Mouse (Mus musculus) mouse embryonic stem cell (cell line): Measurements from ENCODE around the gene Eif1.
"Not testable (repeated sequence)": the region's sequence is repeated elsewhere in the genome, so short reads cannot be mapped to it uniquely, and the experiment has no call there.

Experiments used
- in situ Hi-C, 2 experiments: fragments of 300-500 bp; cut with MboI; formaldehyde crosslinking; loops; 1 replicate in 1 of 2; 3 replicates in 1 of 2; pipeline ENCODE4 v1.14.3; 2019 to 2020; ENCODE audit warnings: low sequenced_read_pairs in 2 of 2, low pct_unique_long_range_greater_than_20kb in 1 of 2, mixed read lengths in 1 of 2; ENCODE audit not compliant: unreplicated experiment in 1 of 2

Eif1 gene

GRCm38 (mm10) chr11:100301292-100301691, 18.4 kb upstream of the Eif1 start:
- in situ Hi-C loops, result no loop called here

GRCm38 (mm10) chr11:100307900-100308299, 11.8 kb upstream of the Eif1 start:
- in situ Hi-C loops, result no loop called here

DNA sequence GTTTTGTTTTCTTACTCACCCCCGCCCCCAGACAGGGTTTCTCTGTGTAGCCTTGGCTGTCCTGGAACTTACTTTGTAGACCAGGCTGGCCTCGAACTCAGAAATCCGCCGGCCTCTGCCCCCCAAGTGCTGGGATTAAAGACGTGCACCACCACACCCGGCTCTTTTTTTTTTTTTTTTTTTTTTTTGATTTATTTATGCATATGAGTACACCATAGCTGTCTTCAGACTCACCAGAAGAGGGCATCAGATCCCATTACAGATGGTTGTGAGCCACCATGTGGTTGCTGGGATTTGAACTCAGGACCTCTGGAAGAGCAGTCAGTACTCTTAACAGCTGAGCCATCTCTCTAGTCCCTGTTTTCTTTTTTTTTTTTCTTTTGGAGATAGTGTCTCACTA, 11.0 kb upstream of the Eif1 start:
- in situ Hi-C loops, result not testable (repeated sequence)

DNA sequence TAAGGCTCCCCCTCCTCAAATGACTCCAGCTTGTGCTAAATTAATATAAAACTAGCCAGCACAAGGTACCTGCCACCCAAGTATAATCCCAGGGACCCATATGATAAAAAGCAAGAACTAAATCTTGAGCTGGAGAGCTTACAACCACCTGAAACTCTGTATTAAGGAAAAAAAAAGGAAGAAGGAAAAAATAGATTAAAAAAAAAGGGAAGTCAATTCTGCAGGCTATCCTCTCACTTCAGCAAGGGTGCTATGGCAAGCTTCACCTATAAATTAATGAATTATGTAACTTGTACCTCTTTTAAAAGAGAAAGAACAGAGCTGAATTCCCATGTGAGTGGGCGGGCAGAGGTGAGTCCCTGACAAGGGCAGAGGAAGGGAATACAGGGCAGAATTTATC, 8.0 kb upstream of the Eif1 start:
- in situ Hi-C loops, result no loop called here

DNA sequence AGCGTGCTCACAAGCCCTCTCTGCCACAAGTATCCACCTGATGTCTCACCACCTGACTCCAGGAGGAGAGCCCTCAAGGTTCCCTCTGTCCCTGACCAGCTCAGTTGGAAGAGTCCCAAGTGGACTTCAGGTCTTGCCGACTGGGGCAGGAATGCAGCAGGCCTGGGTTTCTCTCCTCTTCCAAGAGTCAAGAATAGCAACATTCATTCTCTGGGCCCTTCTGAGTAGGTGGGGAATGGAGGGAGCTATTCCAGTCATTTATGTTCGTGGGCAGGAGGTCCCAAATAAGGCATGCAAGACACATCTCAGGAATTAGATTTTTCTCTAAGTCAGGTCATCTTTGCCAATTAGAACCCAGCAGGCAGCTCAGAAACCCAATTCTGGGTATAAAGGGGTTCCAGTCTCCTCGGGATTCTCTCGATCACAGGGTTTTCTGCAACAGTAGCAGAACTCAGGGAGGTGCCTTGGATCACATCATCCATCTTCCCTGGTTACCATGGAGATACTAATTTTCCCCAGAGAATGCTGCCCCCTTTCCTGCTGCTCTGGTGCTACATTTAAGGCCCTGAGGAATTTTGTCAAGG, 7.5 kb upstream of the Eif1 start:
- in situ Hi-C loops, result no loop called here

DNA sequence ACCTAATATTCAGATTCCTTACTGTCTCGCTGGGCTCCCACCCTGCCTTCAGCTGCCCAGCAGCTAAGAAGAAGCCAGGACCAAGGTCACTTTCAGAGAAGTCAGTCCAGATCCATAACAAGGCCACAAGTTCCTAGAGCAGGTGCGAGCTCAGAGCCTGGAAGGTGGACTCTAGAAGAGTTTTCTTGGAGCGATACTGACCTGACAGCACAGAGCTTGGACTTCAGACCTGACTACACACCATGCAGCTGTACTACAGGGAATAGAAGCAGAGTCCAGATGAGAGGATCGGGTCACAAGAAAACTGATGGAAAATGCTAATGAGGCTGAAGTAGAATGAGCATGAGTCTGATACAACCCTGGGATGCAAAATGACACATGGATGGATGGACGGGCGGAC, 6.3 kb upstream of the Eif1 start:
- in situ Hi-C loops, result no loop called here

GRCm38 (mm10) chr11:100315439-100315838, 4.2 kb upstream of the Eif1 start:
- in situ Hi-C loops, result no loop called here

DNA sequence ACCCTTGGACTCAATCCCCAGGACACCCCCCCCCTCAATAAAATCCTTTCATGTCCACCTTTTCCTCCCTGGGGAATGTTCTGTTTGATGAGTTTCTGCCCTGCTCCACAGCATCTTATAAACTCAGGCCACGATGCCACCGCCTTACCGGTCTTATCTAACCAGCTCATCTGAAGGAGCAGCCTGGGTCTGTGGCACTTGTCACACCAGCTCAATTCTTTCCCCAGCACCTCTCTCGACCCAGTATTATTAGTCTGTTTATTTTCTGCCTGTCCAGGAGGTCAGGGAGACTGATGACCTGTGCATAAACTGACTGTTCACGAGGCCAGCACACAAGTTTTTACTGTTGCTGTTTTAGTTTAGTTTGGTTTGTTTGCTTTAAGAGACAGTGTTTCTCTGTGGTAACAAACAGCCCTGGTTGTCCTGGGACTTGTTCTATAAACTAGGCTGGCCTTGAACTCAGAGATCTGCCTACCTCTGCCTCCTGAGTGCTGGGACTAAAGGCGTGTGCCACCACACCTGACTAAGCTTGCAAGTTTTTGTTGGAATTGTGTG, 1.8 kb upstream of the Eif1 start:
- in situ Hi-C loops, result no loop called here

GRCm38 (mm10) chr11:100318529-100319451, 895 bp upstream of the Eif1 start:
- in situ Hi-C loops, result no loop called here

GRCm38 (mm10) chr11:100320172-100320630, 516 bp downstream of the Eif1 start:
- in situ Hi-C loops, result no loop called here

DNA sequence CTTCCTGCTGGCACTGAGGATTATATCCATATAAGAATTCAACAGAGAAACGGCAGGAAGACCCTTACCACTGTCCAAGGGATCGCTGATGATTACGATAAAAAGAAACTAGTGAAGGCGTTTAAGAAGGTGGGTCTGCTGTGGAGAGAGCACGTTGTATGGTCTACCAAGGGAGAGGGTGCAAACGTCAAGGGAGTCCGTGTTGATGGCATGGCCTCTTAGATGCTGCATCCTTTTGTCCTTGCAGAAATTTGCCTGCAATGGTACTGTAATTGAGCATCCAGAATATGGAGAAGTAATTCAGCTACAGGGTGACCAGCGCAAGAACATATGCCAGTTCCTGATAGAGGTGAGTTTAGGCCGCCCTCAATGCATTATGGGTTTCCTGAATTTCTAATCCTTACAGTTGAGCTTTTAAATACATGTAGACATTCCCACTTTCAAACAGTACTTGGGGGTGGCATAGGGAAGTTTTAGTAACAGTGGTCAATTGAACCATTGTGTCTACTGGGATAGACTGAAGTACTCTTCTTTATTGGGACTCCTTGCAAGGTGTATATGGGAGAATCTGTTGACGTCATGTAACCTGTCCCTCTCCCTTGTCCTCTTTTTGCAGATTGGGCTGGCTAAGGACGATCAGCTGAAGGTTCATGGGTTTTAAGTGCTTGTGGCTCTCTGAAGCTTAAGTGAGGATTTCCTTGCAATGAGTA, 1.2 kb downstream of the Eif1 start:
- in situ Hi-C loops, result not testable (repeated sequence)

GRCm38 (mm10) chr11:100321479-100322305, 2.0 kb downstream of the Eif1 start:
- in situ Hi-C loops, result not testable (repeated sequence)

DNA sequence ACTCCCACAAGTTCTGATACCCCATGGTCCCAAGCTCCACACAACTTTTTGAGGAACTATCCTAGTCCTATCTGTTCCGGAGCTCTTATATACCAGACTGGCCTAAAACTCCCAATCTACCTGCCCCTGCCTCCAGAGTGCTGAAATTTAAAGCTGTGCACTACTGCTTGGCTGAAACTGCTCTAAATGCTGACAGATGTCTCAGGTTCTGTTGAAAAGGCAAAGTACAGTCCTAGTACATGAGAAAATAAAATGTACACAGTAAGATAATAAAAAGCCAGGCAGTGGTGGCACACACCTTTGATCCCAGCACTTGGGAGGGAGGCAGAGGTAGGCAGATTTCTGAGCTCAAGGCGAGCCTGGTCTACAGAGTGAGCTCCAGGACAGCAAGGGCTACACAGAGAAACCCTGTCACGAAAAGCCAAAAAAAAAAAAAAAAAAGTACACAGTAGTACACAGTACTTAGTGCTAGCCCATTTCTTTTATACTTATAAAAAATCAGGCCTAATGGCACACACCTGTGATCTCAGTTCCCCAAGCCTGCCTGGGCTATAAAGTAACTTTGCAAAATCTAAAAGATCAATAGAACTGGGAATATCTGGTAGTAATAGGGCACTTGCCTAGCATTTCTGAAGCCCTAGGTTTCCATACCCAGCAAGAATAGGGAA, 3.0 kb downstream of the Eif1 start:
- in situ Hi-C loops, result no loop called here

DNA sequence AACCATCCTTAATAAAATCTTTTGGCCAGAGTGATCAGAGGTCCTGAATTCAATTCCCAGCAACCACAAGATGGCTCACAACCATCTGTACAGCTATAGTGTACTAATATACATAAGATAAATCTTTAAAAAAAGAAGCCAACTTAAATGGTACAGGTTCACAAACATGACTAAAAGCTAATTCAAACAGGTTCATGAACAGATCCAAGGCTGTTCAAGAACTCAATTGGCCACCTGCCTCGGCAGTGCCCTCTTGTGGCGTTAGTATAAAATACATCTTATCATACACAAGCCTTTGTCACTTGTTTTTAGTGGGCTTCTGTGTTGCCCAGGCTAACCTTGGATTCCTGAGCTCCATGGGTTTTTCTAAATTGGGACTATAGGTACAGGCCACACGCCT, 3.9 kb downstream of the Eif1 start:
- in situ Hi-C loops, result no loop called here

GRCm38 (mm10) chr11:100325062-100325629, 5.5 kb downstream of the Eif1 start:
- in situ Hi-C loops, result no loop called here

DNA sequence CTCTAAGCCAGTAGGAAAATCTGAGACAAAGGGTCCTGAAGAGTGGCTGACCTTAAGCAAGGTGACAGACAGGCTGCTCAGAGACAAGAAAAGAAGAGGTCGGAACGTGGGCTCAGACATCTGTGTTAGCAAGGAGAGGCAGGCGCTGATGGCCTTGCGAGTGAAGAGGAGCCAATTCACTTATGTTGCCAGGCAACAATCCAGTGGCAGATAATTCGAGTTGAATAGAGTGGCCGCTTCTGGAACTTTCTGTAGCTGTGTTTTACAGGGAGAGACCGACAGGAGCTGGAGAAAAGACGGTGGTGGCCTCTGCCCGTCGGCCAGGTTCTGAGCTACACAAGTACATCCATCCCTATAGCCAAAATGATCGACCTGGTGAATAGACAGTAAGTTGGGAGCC, 7.6 kb downstream of the Eif1 start:
- in situ Hi-C loops, result no loop called here

- in situ Hi-C loops, result no loop called here
These were observed 8.1 kb downstream of the Eif1 start for GRCm38 (mm10) chr11:100327761-100328160.
